Mouse (Mus musculus): ENCODE results near the gene Etnk2. TPM values are rescaled to one million over a fixed set of nuclear protein-coding genes. Genes with fewer than 3 reads are reported as not detected.

Gene Etnk2
- polyA plus RNA-seq, 1 experiment = 0.93 TPM

DNA sequence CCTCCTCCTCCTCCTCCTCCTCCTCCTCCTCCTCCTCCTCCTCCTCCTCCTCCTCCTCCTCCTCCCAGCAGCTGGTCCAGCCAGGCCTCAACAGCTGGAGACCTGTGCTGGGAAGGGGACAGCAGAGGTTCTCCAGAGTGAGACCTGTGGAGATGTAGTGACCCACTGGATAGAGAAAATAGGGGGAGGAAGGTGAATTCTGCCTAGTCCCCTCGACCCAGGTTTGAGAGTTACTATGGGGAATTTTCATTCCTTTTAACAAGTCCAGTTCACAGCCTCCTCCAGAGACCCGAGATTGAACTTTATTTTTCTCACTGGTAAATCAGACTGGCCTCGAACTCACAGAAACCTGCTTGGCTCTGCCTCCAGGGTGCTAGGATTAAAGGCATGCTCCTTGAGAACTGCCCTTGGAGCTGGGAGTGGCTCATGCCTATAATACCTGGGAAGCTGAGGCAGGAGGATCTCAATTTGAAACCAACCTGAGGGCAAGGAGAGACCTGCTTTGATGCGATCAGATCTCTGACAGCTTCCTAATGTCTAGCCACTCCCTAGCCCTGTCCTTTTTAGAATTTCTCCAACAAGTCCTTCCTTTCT is 61.3 kb downstream of the Etnk2 start:
- peaks cover 2% of the 10 kb centered on the region; the same call in 1 of the 2 replicates for H3K4me1 ChIP-seq (ENCODE audit: control insufficient read depth, insufficient read depth, low read length)
- peak overlapping the region; percentile 48 for H3K4me3 ChIP-seq (replicated peaks; ENCODE audit: extremely low read depth, low read depth, low read length)
- 58% methylated on average over 4 of the region's 4 CpGs for WGBS
- DNase-seq = peak; percentile 27
- TF ChIP-seq POLR2A (IDR thresholded peaks at IDR 0.05; ENCODE audit: borderline replicate concordance, extremely low read depth, low read depth, low read length) = no peak

Other genes starting within 250 kb of the Etnk2 start
- gene Ppp1r15b, start 232.4 kb upstream of the Etnk2 start, polyA plus RNA-seq (2012; rRNA removed) = 24.2 and 26.5 TPM in 2 replicates
- gene Plekha6, start 199.4 kb upstream of the Etnk2 start, polyA plus RNA-seq (2012; rRNA removed) = 38.4 and 39.4 TPM in 2 replicates
- gene Golt1a, start 53.8 kb upstream of the Etnk2 start, polyA plus RNA-seq (2012; rRNA removed) = 1.1 and 1.3 TPM in 2 replicates
- gene Kiss1, start 41.7 kb upstream of the Etnk2 start, polyA plus RNA-seq (2012; rRNA removed) = 0.56 and 0.81 TPM in 2 replicates
- gene Ren1, start 13.1 kb upstream of the Etnk2 start, polyA plus RNA-seq (2012; rRNA removed) = 0.07 TPM in 2 replicates
- 134 and 144 TPM in 2 replicates for gene Sox13, start 60.8 kb downstream of the Etnk2 start, polyA plus RNA-seq (2012; rRNA removed)
- 16.7 and 33.7 TPM in 2 replicates for gene Snrpe, start 246.7 kb downstream of the Etnk2 start, polyA plus RNA-seq (2012; rRNA removed)

All from lung, adult 2 months (tissue).